Mouse (Mus musculus) neutrophil, adult 83 days (primary cell): ENCODE data around the gene Tnpo1. TPM values are rescaled to one million over a fixed set of nuclear protein-coding genes. Genes with fewer than 3 reads are reported as not detected.

Source experiments
- total RNA-seq, 2 experiments: library from RNA; stranded (reverse); gene quantifications; one replicate each; pipeline ENCODE4 v1.2.4; 2023

Tnpo1 gene
- total RNA-seq = 10 to 100 TPM; 72.0 to 89.6 TPM

DNA sequence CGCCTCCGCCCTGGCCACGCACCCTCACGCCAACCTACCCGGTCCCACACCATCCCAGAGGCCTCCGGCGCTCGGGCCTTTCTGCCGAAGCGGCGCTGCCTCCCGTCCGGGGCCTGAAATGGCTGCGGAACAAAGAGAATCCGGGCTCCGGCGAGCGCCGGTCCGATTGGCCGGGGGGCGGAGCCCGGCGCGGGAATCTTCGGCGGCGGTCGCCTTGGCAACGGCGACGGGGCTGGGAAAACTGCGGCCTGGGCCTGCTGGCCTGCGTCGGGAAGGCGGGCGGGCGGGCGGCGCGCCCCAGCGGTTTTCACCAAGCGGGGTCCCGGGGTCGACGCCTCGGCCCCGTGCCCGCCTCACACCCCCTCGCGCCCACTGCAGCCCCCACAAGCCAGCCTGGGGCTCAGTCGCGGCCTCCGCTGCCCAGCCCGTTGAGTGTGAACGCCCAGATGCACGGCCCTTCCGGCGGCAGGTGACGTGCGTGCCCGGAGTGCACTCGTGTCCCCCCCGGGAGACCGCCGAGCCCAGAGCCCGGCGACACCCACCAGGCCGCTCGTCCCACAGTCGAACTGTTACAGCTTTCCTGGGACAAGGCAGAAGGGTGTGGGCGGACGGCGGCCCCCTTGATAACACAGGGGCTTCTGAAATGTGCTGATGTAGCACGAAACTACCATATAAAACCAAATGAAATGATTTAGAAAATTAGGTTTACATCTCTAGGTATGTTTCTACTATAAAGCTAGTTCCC is at the start of gene Tnpo1:
Tnpo1 (minus strand) TSS at position 172 of the 745 bp plus-strand sequence.

DNA sequence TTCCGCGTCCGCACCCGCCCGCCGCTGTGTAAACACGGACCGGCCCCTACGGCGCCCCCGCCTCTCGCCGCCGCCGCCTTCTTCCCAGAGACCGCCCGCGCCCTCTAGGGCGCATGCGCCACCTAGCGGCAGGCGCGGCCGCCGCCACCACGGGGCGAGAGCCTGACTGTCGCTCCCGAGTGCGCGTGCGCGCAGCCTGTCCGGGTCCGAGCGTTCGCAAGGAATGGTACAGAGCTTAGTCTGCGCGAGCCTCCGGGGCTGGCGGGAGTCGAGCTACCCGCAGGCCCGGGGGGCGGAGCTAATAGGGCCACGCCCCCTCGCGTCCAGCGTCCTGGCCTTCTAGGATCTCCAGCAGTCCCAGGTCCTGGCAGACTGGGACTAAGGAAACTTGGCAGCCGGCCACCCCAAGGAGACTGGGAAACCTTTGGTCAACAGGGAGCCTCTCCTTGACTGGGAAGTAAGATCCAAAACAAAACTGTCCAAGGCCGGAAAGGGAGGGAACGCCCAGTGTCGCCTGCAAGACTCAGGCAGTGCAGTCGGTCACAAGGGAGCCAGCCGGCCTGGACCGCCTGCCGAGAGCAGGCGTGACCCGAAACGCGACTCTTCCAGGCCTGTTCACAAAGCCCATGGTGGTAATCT is 110.9 kb downstream of the Tnpo1 start, which contains the start of gene Fcho2:
Fcho2 (minus strand) TSS at position 303 of the 639 bp plus-strand sequence.

Other genes with a start within 250 kb of the Tnpo1 start
- gene Tmem171, start 231.6 kb downstream of the Tnpo1 start, total RNA-seq = not detected
- 100 to 1,000 TPM; 116 to 131 TPM for gene Fcho2, start 110.9 kb downstream of the Tnpo1 start, total RNA-seq
- not detected for gene 1700024P04Rik, start 58.2 kb upstream of the Tnpo1 start, total RNA-seq